Mouse (Mus musculus) G1E (cell line): ENCODE measurements around the gene Btn1a1. TPM values are rescaled to one million over a fixed set of nuclear protein-coding genes. Genes with fewer than 3 reads are reported as not detected.

Experiments used
- ATAC-seq: 2 replicates; pipeline ENCODE4 v1.8.0; 2016; ENCODE audit warnings: mild to moderate bottlenecking; ENCODE audit not compliant: insufficient number of reproducible peaks, poor library complexity, low FRiP score, severe bottlenecking; ENCODE audit errors: extremely low read depth
- DNase-seq: peaks from one replicate; pipeline ENCODE4 v3.0.0; 2012; ENCODE audit warnings: low spot score
- H3K27me3 ChIP-seq: 2 replicates; pipeline ENCODE4 v1.6.1; 2012; ENCODE audit warnings: mild to moderate bottlenecking, low read length, inconsistent platforms; ENCODE audit not compliant: insufficient read depth
- H3K36me3 ChIP-seq: replicated peaks from 2 replicates; pipeline ENCODE3; 2012; ENCODE audit warnings: mild to moderate bottlenecking, inconsistent platforms
- H3K4me1 ChIP-seq: 2 replicates; pipeline ENCODE4 v1.6.1; 2012; ENCODE audit warnings: low read depth, low read length, inconsistent platforms, mixed read lengths; ENCODE audit not compliant: insufficient read depth
- H3K4me3 ChIP-seq: 2 replicates; pipeline ENCODE4 v1.5.1; 2012; ENCODE audit warnings: low read depth, mild to moderate bottlenecking, inconsistent platforms, low read length, moderate library complexity, mixed read lengths
- H3K9me3 ChIP-seq: replicated peaks from 2 replicates; pipeline ENCODE4 v1.6.1; 2012; ENCODE audit warnings: inconsistent platforms
- CTCF ChIP-seq: IDR thresholded peaks from 2 replicates; pipeline ENCODE4 v1.5.1; 2012; ENCODE audit warnings: low read depth, low read length, inconsistent platforms, mixed read lengths
- GATA1 ChIP-seq: IDR thresholded peaks from 2 replicates; pipeline ENCODE4 v1.6.1; 2012; ENCODE audit warnings: borderline replicate concordance, low read length, inconsistent platforms, mixed read lengths
- GATA2 ChIP-seq: IDR thresholded peaks from 2 replicates; pipeline ENCODE4 v1.6.1; 2012; ENCODE audit warnings: low read depth, low read length, inconsistent platforms, borderline replicate concordance
- POLR2AphosphoS5 ChIP-seq: IDR thresholded peaks from 2 replicates; pipeline ENCODE4 v1.6.1; 2012; ENCODE audit warnings: low read depth, low read length, inconsistent platforms; ENCODE audit not compliant: insufficient replicate concordance
- TAL1 ChIP-seq: conservative IDR thresholded peaks from 2 replicates; pipeline ENCODE4 v1.6.1; 2012; ENCODE audit warnings: low read depth, low read length, inconsistent platforms, mixed read lengths
- polyA plus RNA-seq: library from polyadenylated mRNA; stranded (reverse); fragments of >175 nt; gene quantifications from 2 replicates; pipeline ENCODE4 v1.2.3, GENCODE M21; 2012
- total RNA-seq, 2 experiments: library from RNA; stranded (forward) in 1 of 2; stranded (reverse) in 1 of 2; fragments of 200-1000 nt in 1 of 2; fragments of >200 nt in 1 of 2; fragmentation: Nextera tagmentation in 1 of 2; gene quantifications; 2 replicates each; pipeline ENCODE4 v1.2.3; 2014 to 2017

Gene Btn1a1
- total and polyA plus RNA-seq, 3 experiments: 0.80 to 31.6 (median 0.82) TPM

DNA sequence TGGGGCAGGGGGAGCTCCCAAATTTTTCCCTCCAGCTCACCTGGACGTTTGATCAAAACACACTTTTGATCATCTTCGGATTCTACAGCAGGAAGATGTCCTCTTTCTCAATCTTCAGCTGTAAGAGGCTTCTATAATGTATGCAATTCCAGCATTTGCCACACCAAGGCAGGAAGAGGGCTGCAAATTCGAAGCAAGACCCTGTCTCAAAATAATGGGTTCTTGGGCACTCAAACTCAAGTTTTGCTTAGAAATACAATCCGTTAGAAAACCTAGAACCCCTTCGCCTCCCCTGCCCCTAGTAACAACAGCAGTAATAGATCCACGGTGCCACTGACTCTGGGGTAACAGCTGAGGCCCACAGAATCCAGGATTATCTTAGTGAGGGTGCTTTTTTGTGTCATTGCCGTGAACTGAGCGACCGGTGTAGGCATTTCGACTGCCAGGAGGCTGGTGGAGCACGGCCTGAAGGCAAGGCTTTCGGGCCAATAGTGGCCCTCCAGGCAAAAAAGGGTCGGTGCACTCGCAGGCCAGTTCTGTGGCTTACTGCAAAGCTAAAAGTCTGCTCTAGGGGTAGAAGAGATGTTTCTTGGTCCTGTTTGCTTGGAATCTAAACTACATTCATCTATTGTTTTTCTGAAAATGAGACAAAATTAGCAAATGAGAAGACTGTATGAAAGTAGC is 40.1 kb upstream of the Btn1a1 start:
- Histone ChIP-seq H3K27me3 (no peaks in the 10 kb centered on the region), H3K36me3 (no peaks in the 10 kb centered on the region), H3K9me3 (no peaks in the 10 kb centered on the region), H3K4me3 (peak overlapping the region; percentile 70), H3K4me1 (peaks cover 57% of the 10 kb centered on the region)
- ATAC-seq (no peak), DNase-seq (no peak)
- TF ChIP-seq TAL1: no peak
- TF ChIP-seq GATA2: no peak
- TF ChIP-seq CTCF: no peak
- TF ChIP-seq POLR2AphosphoS5: no peak
- TF ChIP-seq GATA1: no peak

DNA sequence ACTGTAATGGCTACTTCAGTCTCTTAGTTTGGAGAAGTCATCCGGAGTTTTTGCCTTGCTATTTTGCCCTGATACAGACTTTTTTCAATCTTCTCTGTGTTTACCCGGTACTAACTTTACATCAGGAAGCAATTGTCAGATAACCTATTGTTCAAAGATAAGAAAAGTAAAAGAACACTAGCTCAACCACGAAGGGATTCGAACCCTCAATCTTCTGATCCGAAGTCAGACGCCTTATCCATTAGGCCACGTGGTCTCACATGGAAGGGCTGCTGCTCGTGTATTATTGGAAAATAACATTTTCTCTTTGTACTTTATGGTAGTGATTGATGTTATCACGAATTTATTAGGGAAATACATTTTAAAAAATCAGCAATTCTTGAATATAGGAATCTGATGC is 38.1 kb upstream of the Btn1a1 start:
- no peaks in the 10 kb centered on the region for H3K9me3 ChIP-seq
- H3K27me3 ChIP-seq: no peaks in the 10 kb centered on the region
- no peak for ATAC-seq
- peaks cover 56% of the 10 kb centered on the region for H3K4me1 ChIP-seq
- no peak for DNase-seq
- H3K4me3 ChIP-seq: no peak overlapping the region; the same call in 1 of the 2 replicates
- H3K36me3 ChIP-seq: no peaks in the 10 kb centered on the region
- TF ChIP-seq GATA2 (no peak), TAL1 (no peak), POLR2AphosphoS5 (no peak), CTCF (no peak), GATA1 (no peak)

DNA sequence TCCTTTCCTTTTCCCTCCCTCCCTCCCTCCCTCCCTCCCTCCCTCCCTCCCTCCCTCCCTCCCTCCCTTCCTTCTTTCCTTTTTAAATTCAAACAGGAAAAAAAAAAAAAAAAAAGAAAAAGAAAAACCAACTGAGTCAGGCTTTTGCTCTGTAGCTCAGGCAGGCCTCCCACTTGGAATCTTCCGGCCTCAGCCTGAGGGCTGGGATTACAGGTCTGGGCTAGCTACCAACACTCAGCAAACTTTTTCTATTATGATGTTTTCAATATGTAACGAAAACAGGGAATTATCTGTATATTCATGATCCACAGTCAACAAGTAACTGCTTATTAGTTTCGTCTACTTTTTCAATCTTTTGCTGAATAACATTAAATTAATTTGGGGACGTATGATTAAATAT is 37.2 kb upstream of the Btn1a1 start:
- ATAC-seq (no peak), DNase-seq (no peak)
- Histone ChIP-seq H3K36me3 (no peaks in the 10 kb centered on the region), H3K27me3 (no peaks in the 10 kb centered on the region), H3K4me3 (no peak overlapping the region), H3K9me3 (no peaks in the 10 kb centered on the region), H3K4me1 (peaks cover 58% of the 10 kb centered on the region)
- TF ChIP-seq GATA1 (no peak), GATA2 (no peak), TAL1 (no peak), CTCF (no peak), POLR2AphosphoS5 (no peak)

GRCm38 (mm10) chr13:23502031-23502567 is 36.4 kb upstream of the Btn1a1 start:
- Histone ChIP-seq H3K4me3 (no peak overlapping the region), H3K9me3 (no peaks in the 10 kb centered on the region), H3K36me3 (no peaks in the 10 kb centered on the region), H3K4me1 (peaks cover 56% of the 10 kb centered on the region), H3K27me3 (peaks cover 2% of the 10 kb centered on the region; the same call in 1 of the 2 replicates)
- no peak for TF ChIP-seq POLR2AphosphoS5
- TF ChIP-seq CTCF: no peak
- TF ChIP-seq GATA1: no peak
- no peak for TF ChIP-seq GATA2
- TF ChIP-seq TAL1: no peak
- DNase-seq (no peak), ATAC-seq (no peak)

- peaks cover 52% of the 10 kb centered on the region for H3K4me1 ChIP-seq
- no peak for ATAC-seq
- TF ChIP-seq CTCF (no peak), POLR2AphosphoS5 (no peak), TAL1 (no peak), GATA1 (no peak), GATA2 (no peak)
Observed at GRCm38 (mm10) chr13:23501511-23501910, 35.8 kb upstream of the Btn1a1 start.

DNA sequence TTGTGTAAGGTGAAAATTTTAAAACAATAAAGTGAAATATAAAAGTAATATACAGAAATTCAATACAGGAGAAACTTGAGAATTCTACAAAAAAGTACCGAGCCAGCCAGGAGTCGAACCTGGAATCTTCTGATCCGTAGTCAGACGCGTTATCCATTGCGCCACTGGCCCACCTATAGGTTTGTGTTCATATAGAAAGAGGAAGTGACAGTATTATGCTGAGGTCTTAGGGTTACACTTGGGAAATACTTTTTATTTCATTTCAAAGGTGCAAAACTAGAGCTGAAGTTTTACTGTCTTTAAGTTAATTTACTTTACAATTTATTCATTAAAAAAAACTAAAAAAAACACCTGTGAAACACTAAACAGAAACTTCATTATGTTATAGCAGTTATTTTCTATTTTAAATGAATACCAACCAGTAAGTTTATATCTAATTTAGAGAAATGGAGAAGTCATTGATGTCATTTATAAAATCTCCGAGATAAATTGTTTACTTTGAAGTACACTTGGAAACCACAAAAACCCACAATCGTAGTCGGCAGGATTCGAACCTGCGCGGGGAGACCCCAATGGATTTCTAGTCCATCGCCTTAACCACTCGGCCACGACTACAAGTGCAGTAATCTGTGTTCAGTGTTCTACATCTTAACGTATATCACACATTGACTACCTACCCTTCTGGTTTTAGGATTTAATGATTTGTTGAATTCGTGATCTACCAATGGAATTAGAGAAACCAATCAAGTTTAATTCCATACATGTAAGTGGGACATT is 34.9 kb upstream of the Btn1a1 start:
- Histone ChIP-seq H3K4me3 (no peak overlapping the region), H3K27me3 (peaks cover 8% of the 10 kb centered on the region), H3K36me3 (no peaks in the 10 kb centered on the region), H3K4me1 (peaks cover 43% of the 10 kb centered on the region), H3K9me3 (no peaks in the 10 kb centered on the region)
- DNase-seq: no peak
- no peak for TF ChIP-seq POLR2AphosphoS5
- TF ChIP-seq GATA1: no peak
- TF ChIP-seq TAL1: no peak
- no peak for TF ChIP-seq CTCF
- TF ChIP-seq GATA2: no peak
- ATAC-seq: peak; percentile 45; the same call in 1 of the 2 replicates

More at GRCm38 (mm10) chr13:23501511-23501910, 35.8 kb upstream of the Btn1a1 start:
- no peak for DNase-seq
- Histone ChIP-seq H3K4me3 (no peak overlapping the region; the same call in 1 of the 2 replicates), H3K9me3 (no peaks in the 10 kb centered on the region), H3K36me3 (no peaks in the 10 kb centered on the region), H3K27me3 (peaks cover 6% of the 10 kb centered on the region; the same call in 1 of the 2 replicates)
